Mouse (Mus musculus): ENCODE measurements at regions not wholly inside any gene's neighbourhood (a gene's known extent, or its start where the extent isn't known, plus 50 kb on each side); places are given as distances from the start of the nearest gene placed in this dataset.

DNA sequence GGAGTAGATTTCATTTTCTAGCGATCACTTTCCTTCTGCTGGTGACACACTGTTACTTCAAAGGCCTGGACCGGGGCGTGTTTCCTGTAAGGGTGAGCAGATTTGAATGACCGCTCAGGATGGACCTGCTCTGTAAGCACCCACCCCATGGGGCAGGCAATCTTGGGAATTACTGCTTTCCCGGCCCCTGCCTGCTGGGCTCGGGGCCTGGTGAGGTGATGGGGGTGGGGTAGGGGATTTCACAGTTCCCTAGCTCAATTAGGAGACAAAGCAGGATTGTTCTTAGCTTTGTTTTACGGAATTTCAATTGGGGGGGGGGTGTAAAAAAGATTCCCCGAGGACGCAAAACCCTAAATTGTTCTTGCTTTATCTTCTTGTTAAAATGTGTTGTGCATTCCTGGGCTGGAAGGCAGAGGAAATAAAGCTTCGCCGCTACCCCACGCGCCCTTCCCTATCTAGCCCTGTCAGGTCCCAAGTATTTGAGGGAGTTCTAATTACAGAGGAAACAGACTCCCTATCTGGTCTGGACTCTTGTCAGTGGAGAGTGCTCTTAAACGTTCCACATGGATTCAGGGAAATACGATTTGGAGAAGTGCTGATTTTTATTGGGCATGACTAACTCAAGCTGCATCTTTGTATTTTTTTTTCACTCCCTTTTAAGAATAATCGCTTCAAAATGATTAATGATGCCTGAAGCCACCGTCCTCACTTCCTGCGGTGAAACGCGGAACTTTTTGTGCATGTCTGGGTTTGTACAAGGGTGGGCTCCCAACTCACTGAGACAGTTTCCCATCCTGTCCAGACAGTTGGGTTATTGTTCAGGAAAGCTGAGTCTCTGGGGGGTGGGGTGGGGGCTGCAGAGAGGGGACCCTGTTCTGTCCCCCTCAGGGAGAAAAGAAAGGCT is 194.3 kb downstream of the Enc1 start:
- peak overlapping the region; percentile 61 for H3K4me2 ChIP-seq (ENCODE audit: low read length)
- 3% methylated on average over 20 of the region's 20 CpGs for WGBS
- no peaks in the 10 kb centered on the region for H3K27me3 ChIP-seq (ENCODE audit: control insufficient read depth, insufficient read depth, low read depth, low read length)
- H3K27ac ChIP-seq (ENCODE audit: low read length) = peak overlapping the region; percentile 71
- no peaks in the 10 kb centered on the region for H3K9me3 ChIP-seq (replicated peaks; ENCODE audit: control insufficient read depth, low read length, poor library complexity, severe bottlenecking)
- peak; percentile 55 for ATAC-seq
- peak overlapping the region; percentile 68 for H3K9ac ChIP-seq (ENCODE audit: low read depth, low read length)
- peaks cover 46% of the 10 kb centered on the region for H3K4me1 ChIP-seq (ENCODE audit: control insufficient read depth, insufficient read depth, low read length)
- H3K36me3 ChIP-seq (ENCODE audit: control insufficient read depth, insufficient read depth, low read length) = no peaks in the 10 kb centered on the region
- H3K4me3 ChIP-seq (ENCODE audit: low read depth, low read length) = peak overlapping the region; percentile 26

DNA sequence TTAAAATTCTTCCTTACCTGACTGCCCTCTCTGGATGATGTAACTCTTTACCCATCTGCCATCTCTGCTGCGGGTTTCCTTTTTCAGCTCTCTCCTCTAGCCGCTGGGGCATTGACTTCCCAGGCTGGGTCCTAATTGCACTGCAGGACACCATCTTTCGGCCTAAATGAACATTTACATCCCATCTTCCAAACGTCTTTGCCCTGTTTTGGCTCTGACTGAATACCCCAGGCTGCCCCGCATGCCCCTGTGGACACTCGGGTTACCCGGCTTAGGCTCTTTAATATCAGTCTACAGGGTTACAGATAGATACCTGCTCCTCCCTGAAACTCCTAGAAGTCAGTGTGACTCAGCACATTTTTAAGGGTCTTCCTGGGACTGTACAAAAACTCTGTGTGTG is 193.3 kb downstream of the Enc1 start:
- Histone ChIP-seq H3K27ac (ENCODE audit: low read length) (0 out of 2 replicates have a peak overlapping the region, but pooled peaks have one; percentile 1), H3K27me3 (ENCODE audit: control insufficient read depth, insufficient read depth, low read depth, low read length) (no peaks in the 10 kb centered on the region), H3K36me3 (ENCODE audit: control insufficient read depth, insufficient read depth, low read length) (no peaks in the 10 kb centered on the region), H3K9me3 (replicated peaks; ENCODE audit: control insufficient read depth, low read length, poor library complexity, severe bottlenecking) (no peaks in the 10 kb centered on the region), H3K4me1 (ENCODE audit: control insufficient read depth, insufficient read depth, low read length) (peaks cover 36% of the 10 kb centered on the region), H3K9ac (ENCODE audit: low read depth, low read length) (no peak overlapping the region), H3K4me2 (ENCODE audit: low read length) (no peak overlapping the region), H3K4me3 (ENCODE audit: low read depth, low read length) (no peak overlapping the region)
- ATAC-seq = no peak
- WGBS = 52% methylated on average over 7 of the region's 7 CpGs

DNA sequence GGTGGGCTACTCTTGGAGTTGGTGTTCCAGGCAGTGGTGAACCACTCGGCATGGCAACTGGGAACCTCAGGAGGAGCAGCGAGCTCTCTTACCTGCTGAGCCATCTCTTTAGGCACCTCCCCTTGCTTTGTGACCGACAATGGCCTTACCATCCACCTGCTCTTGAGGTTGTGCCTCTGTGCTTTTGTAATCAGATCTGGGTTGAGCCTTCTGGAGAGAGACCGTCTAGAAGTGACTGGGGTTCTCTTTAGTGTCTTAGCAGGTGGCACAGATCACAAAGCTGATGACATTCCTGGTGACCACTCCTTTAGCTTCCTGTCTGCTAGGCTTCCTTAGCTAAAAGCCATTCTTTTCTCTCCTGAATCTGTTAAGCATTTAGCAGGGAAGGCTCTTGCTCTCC is 191.7 kb downstream of the Enc1 start:
- Histone ChIP-seq H3K27me3 (ENCODE audit: control insufficient read depth, insufficient read depth, low read depth, low read length) (no peaks in the 10 kb centered on the region), H3K4me1 (ENCODE audit: control insufficient read depth, insufficient read depth, low read length) (peaks cover 28% of the 10 kb centered on the region), H3K27ac (ENCODE audit: low read length) (no peak overlapping the region), H3K4me3 (ENCODE audit: low read depth, low read length) (no peak overlapping the region), H3K36me3 (ENCODE audit: control insufficient read depth, insufficient read depth, low read length) (no peaks in the 10 kb centered on the region), H3K4me2 (ENCODE audit: low read length) (no peak overlapping the region), H3K9ac (ENCODE audit: low read depth, low read length) (no peak overlapping the region), H3K9me3 (replicated peaks; ENCODE audit: control insufficient read depth, low read length, poor library complexity, severe bottlenecking) (no peaks in the 10 kb centered on the region)
- 41% methylated on average over 4 of the region's 4 CpGs for WGBS
- no peak for ATAC-seq

DNA sequence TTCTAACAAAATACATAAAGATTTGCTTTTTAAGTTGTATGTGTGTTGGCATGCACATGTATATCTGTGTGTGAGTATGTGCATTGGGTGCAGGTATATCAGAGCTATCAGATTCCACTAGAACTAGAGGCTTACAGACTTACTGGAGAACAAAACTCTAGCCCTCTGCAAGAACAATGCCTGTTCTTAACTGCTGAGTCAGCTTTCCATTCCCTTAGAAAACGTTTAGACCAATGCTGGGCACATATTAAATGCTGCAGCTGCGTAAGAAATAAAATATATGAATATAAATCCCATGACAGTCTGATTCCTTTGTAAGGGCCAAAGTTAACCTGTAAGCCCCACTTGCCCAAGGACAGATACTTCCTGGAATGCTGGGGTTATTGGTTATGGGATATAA is 190.0 kb downstream of the Enc1 start:
- WGBS = 51% methylated on average over 2 of the region's 2 CpGs
- no peak for ATAC-seq
- Histone ChIP-seq H3K9ac (ENCODE audit: low read depth, low read length) (no peak overlapping the region), H3K4me3 (ENCODE audit: low read depth, low read length) (no peak overlapping the region), H3K27ac (ENCODE audit: low read length) (no peak overlapping the region), H3K4me2 (ENCODE audit: low read length) (no peak overlapping the region), H3K36me3 (ENCODE audit: control insufficient read depth, insufficient read depth, low read length) (no peaks in the 10 kb centered on the region), H3K27me3 (ENCODE audit: control insufficient read depth, insufficient read depth, low read depth, low read length) (no peaks in the 10 kb centered on the region), H3K4me1 (ENCODE audit: control insufficient read depth, insufficient read depth, low read length) (peaks cover 13% of the 10 kb centered on the region), H3K9me3 (replicated peaks; ENCODE audit: control insufficient read depth, low read length, poor library complexity, severe bottlenecking) (no peaks in the 10 kb centered on the region)

DNA sequence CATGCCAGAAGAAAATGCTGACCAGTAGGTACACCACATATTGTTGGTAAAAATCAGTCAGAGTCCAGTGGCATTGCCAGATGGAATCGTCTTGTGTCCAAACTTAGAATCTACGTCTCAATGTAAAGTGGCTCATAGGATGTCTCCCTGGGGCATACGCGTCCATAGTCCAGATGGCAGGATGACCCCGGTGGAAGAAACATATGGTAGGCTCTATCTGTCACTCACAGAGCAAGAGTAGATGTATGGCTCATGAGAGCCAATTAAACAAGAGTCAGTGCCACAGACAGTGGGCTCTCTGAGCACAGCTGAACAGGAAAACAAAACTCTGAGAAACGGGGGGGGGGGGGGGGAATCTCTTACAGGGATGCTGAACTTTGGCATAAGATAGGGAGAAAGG is 187.3 kb downstream of the Enc1 start:
- Histone ChIP-seq H3K4me2 (ENCODE audit: low read length) (no peak overlapping the region), H3K27ac (ENCODE audit: low read length) (no peak overlapping the region), H3K9ac (ENCODE audit: low read depth, low read length) (no peak overlapping the region), H3K27me3 (ENCODE audit: control insufficient read depth, insufficient read depth, low read depth, low read length) (no peaks in the 10 kb centered on the region), H3K9me3 (replicated peaks; ENCODE audit: control insufficient read depth, low read length, poor library complexity, severe bottlenecking) (no peaks in the 10 kb centered on the region), H3K4me1 (ENCODE audit: control insufficient read depth, insufficient read depth, low read length) (peaks cover 7% of the 10 kb centered on the region; the same call in 1 of the 2 replicates), H3K4me3 (ENCODE audit: low read depth, low read length) (no peak overlapping the region), H3K36me3 (ENCODE audit: control insufficient read depth, insufficient read depth, low read length) (no peaks in the 10 kb centered on the region)
- WGBS = 70% methylated on average over 6 of the region's 6 CpGs
- ATAC-seq = no peak

DNA sequence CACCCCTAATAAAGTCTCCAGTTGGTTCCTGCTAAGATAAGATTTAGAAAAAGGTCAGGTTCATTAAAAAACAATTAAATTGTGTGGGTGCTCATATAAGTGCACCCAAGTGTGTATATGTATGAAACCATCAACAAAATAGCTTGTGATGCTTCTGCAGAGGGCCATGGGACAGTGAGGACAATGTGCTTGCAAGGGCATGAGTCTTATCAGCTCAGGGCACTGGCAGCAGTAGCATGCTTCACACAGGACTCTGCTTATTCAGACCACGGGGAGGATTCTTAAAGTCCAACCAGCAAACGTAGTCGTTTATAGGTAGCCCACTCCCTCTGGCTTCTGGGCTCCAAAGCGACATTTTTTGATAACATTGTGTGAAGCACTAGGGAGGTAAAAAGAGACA is 186.6 kb downstream of the Enc1 start:
- Histone ChIP-seq H3K4me2 (ENCODE audit: low read length) (no peak overlapping the region), H3K9ac (ENCODE audit: low read depth, low read length) (no peak overlapping the region), H3K36me3 (ENCODE audit: control insufficient read depth, insufficient read depth, low read length) (no peaks in the 10 kb centered on the region), H3K9me3 (replicated peaks; ENCODE audit: control insufficient read depth, low read length, poor library complexity, severe bottlenecking) (no peaks in the 10 kb centered on the region), H3K27ac (ENCODE audit: low read length) (no peak overlapping the region), H3K4me1 (ENCODE audit: control insufficient read depth, insufficient read depth, low read length) (peaks cover 7% of the 10 kb centered on the region; the same call in 1 of the 2 replicates), H3K4me3 (ENCODE audit: low read depth, low read length) (no peak overlapping the region), H3K27me3 (ENCODE audit: control insufficient read depth, insufficient read depth, low read depth, low read length) (no peaks in the 10 kb centered on the region)
- ATAC-seq = no peak
- WGBS = 79% methylated on average over 4 of the region's 4 CpGs

DNA sequence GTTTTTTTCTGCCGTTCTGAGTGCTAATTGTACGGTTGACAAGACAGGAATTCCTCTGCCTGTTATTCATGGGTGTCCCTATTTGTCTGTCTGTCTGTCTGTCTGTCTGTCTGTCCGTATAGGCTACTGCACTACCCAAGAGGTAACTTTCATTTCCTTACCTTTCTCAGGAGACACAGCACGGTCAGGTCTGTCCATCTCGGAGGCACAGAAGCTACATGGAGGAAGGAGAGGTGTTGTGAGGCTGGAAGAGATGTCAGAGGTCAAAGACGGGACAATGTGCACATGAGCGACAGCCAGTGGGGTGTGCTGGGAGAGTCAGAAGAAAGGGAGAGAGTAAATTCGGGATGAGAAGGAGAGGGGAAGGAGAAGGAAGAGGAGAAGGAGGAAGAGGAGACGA is 184.8 kb downstream of the Enc1 start:
- no peak overlapping the region for H3K4me2 ChIP-seq (ENCODE audit: low read length)
- no peak overlapping the region for H3K27ac ChIP-seq (ENCODE audit: low read length)
- WGBS = 81% methylated on average over 9 of the region's 9 CpGs
- H3K9me3 ChIP-seq (replicated peaks; ENCODE audit: control insufficient read depth, low read length, poor library complexity, severe bottlenecking) = no peaks in the 10 kb centered on the region
- ATAC-seq = no peak
- H3K36me3 ChIP-seq (ENCODE audit: control insufficient read depth, insufficient read depth, low read length) = no peaks in the 10 kb centered on the region
- no peak overlapping the region for H3K4me3 ChIP-seq (ENCODE audit: low read depth, low read length)
- no peaks in the 10 kb centered on the region for H3K27me3 ChIP-seq (ENCODE audit: control insufficient read depth, insufficient read depth, low read depth, low read length)
- no peak overlapping the region for H3K9ac ChIP-seq (ENCODE audit: low read depth, low read length)
- H3K4me1 ChIP-seq (ENCODE audit: control insufficient read depth, insufficient read depth, low read length) = peaks cover 7% of the 10 kb centered on the region; the same call in 1 of the 2 replicates

DNA sequence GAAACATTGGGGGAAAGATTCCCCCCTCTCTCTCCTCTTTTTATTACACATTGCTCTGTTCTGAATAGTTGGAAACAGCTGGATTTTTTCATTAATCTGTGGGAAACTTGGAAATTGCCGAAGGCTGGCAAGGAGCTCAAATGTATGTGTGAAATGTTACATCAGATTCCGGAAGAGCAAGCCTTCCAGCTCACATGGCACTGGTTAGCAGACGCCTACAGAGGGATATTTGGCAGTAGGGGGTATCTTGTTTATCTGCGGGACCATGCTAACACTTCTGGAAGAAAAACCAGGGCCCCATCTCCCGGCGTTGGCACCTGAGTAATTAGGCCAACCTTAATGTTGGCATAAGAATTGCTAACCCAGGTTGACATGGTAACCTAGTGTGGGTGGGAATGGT is 183.0 kb downstream of the Enc1 start:
- Histone ChIP-seq H3K4me1 (ENCODE audit: control insufficient read depth, insufficient read depth, low read length) (peaks cover 7% of the 10 kb centered on the region; the same call in 1 of the 2 replicates), H3K27ac (ENCODE audit: low read length) (no peak overlapping the region), H3K4me2 (ENCODE audit: low read length) (no peak overlapping the region), H3K9me3 (replicated peaks; ENCODE audit: control insufficient read depth, low read length, poor library complexity, severe bottlenecking) (no peaks in the 10 kb centered on the region), H3K9ac (ENCODE audit: low read depth, low read length) (no peak overlapping the region), H3K27me3 (ENCODE audit: control insufficient read depth, insufficient read depth, low read depth, low read length) (no peaks in the 10 kb centered on the region), H3K36me3 (ENCODE audit: control insufficient read depth, insufficient read depth, low read length) (no peaks in the 10 kb centered on the region), H3K4me3 (ENCODE audit: low read depth, low read length) (no peak overlapping the region)
- ATAC-seq = peak; percentile 14; the same call in 1 of the 2 replicates
- WGBS = 44% methylated on average over 6 of the region's 6 CpGs

DNA sequence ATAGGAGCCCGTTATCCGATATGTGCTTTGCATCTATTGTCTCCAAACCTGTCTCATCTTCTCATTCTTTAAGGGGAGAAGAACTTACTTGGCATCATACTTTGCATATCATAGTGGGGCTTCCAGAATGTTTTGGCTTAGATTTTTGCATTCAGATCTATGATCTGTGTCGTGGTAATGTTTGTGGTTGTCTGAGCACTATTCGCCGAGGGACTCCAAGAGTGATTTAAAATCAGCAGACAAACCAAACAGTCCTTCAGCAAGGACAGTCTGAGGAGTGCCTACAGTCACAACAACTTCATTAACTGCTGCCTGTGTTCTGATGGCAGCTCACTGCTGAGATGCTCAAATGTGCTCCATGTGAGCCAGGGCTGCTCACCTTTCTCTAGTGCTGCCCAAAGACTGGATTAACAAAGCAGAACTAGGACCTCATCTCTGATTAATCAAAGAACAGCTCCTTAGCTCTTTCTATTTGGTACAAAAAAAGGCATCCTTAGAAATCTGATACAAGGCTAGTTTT is 182.5 kb downstream of the Enc1 start:
- 66% methylated on average over 5 of the region's 5 CpGs for WGBS
- H3K9ac ChIP-seq (ENCODE audit: low read depth, low read length) = no peak overlapping the region
- no peak overlapping the region for H3K4me2 ChIP-seq (ENCODE audit: low read length)
- H3K4me1 ChIP-seq (ENCODE audit: control insufficient read depth, insufficient read depth, low read length) = peaks cover 7% of the 10 kb centered on the region; the same call in 1 of the 2 replicates
- ATAC-seq = peak; percentile 51; the same call in 1 of the 2 replicates
- H3K27ac ChIP-seq (ENCODE audit: low read length) = no peak overlapping the region
- no peaks in the 10 kb centered on the region for H3K9me3 ChIP-seq (replicated peaks; ENCODE audit: control insufficient read depth, low read length, poor library complexity, severe bottlenecking)
- H3K36me3 ChIP-seq (ENCODE audit: control insufficient read depth, insufficient read depth, low read length) = no peaks in the 10 kb centered on the region
- no peaks in the 10 kb centered on the region for H3K27me3 ChIP-seq (ENCODE audit: control insufficient read depth, insufficient read depth, low read depth, low read length)
- H3K4me3 ChIP-seq (ENCODE audit: low read depth, low read length) = no peak overlapping the region

Measured in midbrain, embryonic 16.5 days (tissue).